Mouse (Mus musculus): ENCODE results near the gene Myh1. TPM values are rescaled to one million over a fixed set of nuclear protein-coding genes. Genes with fewer than 3 reads are reported as not detected.

The Myh1 gene
- 0.28 TPM in 1 of 2 replicates, not detected in the other for polyA plus RNA-seq (2011; ENCODE audit: insufficient read length, low read depth, missing spikeins)

- no peak within 1 kb of the TSS for H3K4me3 ChIP-seq (ENCODE audit: insufficient read depth, low read length)
- H3K27ac ChIP-seq (ENCODE audit: insufficient read depth, low read length) = no peak within 1 kb of the TSS
- TF ChIP-seq CTCF (IDR thresholded peaks at IDR 0.05; ENCODE audit: borderline replicate concordance, insufficient read depth, low read length) (no peak), POLR2A (IDR thresholded peaks at IDR 0.05; ENCODE audit: low read depth, low read length) (no peak)
- H3K4me1 ChIP-seq (ENCODE audit: control insufficient read depth, insufficient read depth, low read length) = peaks cover 2% of the 10 kb centered on the region; the same call in 1 of the 2 replicates
These were observed at the start of gene Myh1 for GRCm38 (mm10) chr11:67199752-67200151. Myh1 (plus strand) TSS chr11:67200052.

DNA sequence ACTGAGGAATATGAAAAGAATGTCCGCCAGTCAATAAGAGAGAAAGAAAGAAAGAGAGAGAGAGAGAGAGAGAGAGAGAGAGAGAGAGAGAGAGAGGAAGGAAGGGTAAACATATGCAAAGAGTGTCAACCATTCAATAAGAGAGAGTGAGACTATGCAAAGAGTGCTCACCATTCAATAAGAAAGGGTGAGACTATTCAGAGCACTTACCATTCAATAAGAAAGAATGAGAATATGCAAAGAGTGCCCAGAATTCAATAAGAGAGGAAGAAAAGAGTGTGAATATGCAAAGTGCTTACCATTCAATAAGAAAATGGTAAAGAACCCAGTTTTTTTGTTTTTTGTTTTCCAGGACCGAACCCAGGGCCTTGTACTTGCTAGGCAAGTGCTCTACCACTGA lies 49.6 kb upstream of the Myh1 start:
- TF ChIP-seq CTCF (IDR thresholded peaks at IDR 0.05; ENCODE audit: borderline replicate concordance, insufficient read depth, low read length) = no peak
- no peak for TF ChIP-seq POLR2A (IDR thresholded peaks at IDR 0.05; ENCODE audit: low read depth, low read length)
- no peak overlapping the region for H3K27ac ChIP-seq (ENCODE audit: insufficient read depth, low read length)
- H3K4me1 ChIP-seq (ENCODE audit: control insufficient read depth, insufficient read depth, low read length) = no peaks in the 10 kb centered on the region
- H3K4me3 ChIP-seq (ENCODE audit: insufficient read depth, low read length) = no peak overlapping the region

DNA sequence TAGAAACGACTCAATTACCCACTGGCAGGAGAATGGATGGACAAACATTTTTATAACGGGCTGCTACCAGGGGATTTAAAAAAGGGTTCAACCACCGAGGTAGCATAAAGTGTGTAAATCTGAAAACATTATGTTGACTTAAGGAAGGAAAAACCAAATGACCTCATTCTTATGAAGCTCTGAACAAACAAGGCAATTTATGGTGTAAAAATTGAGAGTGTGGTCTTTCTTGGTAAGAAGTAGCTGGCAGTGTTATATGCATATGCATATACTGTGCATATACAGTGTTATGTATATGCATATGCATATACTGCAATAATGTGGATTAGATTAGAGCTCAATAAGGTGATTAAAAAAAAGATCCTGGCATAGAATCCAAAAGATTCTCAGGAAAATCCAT lies 48.7 kb upstream of the Myh1 start:
- Histone ChIP-seq H3K4me3 (ENCODE audit: insufficient read depth, low read length) (no peak overlapping the region), H3K4me1 (ENCODE audit: control insufficient read depth, insufficient read depth, low read length) (no peaks in the 10 kb centered on the region)
- no peak for TF ChIP-seq CTCF (IDR thresholded peaks at IDR 0.05; ENCODE audit: borderline replicate concordance, insufficient read depth, low read length)
- TF ChIP-seq POLR2A (IDR thresholded peaks at IDR 0.05; ENCODE audit: low read depth, low read length) = no peak

GRCm38 (mm10) chr11:67151651-67152630 lies 47.9 kb upstream of the Myh1 start:
- no peak overlapping the region for H3K27ac ChIP-seq (ENCODE audit: insufficient read depth, low read length)
- H3K4me3 ChIP-seq (ENCODE audit: insufficient read depth, low read length) = no peak overlapping the region
- no peaks in the 10 kb centered on the region for H3K4me1 ChIP-seq (ENCODE audit: control insufficient read depth, insufficient read depth, low read length)
- TF ChIP-seq POLR2A (IDR thresholded peaks at IDR 0.05; ENCODE audit: low read depth, low read length) (no peak), CTCF (IDR thresholded peaks at IDR 0.05; ENCODE audit: borderline replicate concordance, insufficient read depth, low read length) (no peak)

More for the DNA sequence above, 48.7 kb upstream of the Myh1 start:
- no peak overlapping the region for H3K27ac ChIP-seq (ENCODE audit: insufficient read depth, low read length)

DNA sequence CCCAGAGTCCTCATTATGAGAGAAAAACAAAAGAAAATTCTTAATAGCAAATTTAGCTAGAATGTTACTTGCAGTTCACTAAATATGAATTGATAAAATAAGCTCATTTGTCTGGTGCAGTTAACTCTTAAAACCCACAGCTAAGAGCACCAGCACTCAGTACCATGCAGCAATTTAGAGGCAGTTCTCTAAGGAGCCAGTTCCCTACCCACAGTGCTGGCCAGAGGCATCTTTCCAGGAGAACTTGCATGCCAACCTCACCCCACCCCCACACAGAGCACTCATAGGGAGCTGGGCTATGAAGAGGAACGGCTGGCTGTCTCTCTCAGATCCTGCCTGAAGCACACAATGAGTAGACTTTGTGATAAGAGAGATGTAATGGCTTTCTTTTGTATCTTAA lies 46.7 kb upstream of the Myh1 start:
- Histone ChIP-seq H3K27ac (ENCODE audit: insufficient read depth, low read length) (no peak overlapping the region), H3K4me3 (ENCODE audit: insufficient read depth, low read length) (no peak overlapping the region), H3K4me1 (ENCODE audit: control insufficient read depth, insufficient read depth, low read length) (no peaks in the 10 kb centered on the region)
- no peak for TF ChIP-seq POLR2A (IDR thresholded peaks at IDR 0.05; ENCODE audit: low read depth, low read length)
- no peak for TF ChIP-seq CTCF (IDR thresholded peaks at IDR 0.05; ENCODE audit: borderline replicate concordance, insufficient read depth, low read length)

DNA sequence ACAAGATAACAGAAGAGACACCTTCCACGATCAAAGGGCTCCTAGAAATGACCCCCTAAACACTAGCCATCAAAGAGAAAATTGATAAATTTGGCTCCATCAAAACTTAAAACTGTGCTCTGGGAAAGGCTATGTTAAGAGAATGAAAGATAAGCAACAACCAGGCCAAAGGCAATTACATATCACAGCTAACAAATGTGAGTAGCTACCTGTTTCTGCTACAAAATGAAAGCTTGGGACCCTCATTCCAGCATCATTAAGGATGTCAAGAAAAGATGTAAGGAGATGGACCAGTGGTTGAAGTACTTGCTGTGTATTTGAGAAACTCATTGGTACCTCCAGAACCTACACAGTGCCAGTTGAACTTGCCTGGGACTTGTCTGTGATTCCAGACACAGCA lies 46.0 kb upstream of the Myh1 start:
- TF ChIP-seq POLR2A (IDR thresholded peaks at IDR 0.05; ENCODE audit: low read depth, low read length) (no peak), CTCF (IDR thresholded peaks at IDR 0.05; ENCODE audit: borderline replicate concordance, insufficient read depth, low read length) (no peak)
- Histone ChIP-seq H3K27ac (ENCODE audit: insufficient read depth, low read length) (no peak overlapping the region), H3K4me1 (ENCODE audit: control insufficient read depth, insufficient read depth, low read length) (no peaks in the 10 kb centered on the region), H3K4me3 (ENCODE audit: insufficient read depth, low read length) (no peak overlapping the region)

DNA sequence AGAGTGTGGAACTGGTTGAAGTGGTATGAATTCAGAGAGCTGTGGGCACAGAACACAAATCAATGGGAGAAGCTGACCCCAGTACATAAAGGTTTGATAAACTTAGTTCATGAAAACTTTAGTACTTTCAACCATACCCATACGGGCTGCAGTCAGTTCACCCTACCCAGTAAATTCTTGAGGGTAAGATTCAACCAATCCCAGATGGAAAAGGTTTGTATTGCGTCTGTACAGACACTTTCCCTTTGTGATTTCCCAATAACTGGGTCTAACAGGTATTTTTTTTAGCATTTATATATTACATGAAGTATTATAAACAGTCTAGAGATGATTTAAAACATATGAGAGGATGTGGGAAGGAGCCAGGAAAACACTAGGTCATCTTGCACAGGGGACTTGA lies 44.2 kb upstream of the Myh1 start:
- H3K27ac ChIP-seq (ENCODE audit: insufficient read depth, low read length) = no peak overlapping the region
- H3K4me3 ChIP-seq (ENCODE audit: insufficient read depth, low read length) = no peak overlapping the region
- TF ChIP-seq CTCF (IDR thresholded peaks at IDR 0.05; ENCODE audit: borderline replicate concordance, insufficient read depth, low read length) = no peak
- no peak for TF ChIP-seq POLR2A (IDR thresholded peaks at IDR 0.05; ENCODE audit: low read depth, low read length)
- H3K4me1 ChIP-seq (ENCODE audit: control insufficient read depth, insufficient read depth, low read length) = no peaks in the 10 kb centered on the region

- no peak overlapping the region for H3K27ac ChIP-seq (ENCODE audit: insufficient read depth, low read length)
- no peaks in the 10 kb centered on the region for H3K4me1 ChIP-seq (ENCODE audit: control insufficient read depth, insufficient read depth, low read length)
- TF ChIP-seq POLR2A (IDR thresholded peaks at IDR 0.05; ENCODE audit: low read depth, low read length) (no peak), CTCF (IDR thresholded peaks at IDR 0.05; ENCODE audit: borderline replicate concordance, insufficient read depth, low read length) (no peak)
- H3K4me3 ChIP-seq (ENCODE audit: insufficient read depth, low read length) = no peak overlapping the region
These were observed 39.7 kb upstream of the Myh1 start for GRCm38 (mm10) chr11:67160131-67160530.

GRCm38 (mm10) chr11:67163701-67164100 lies 36.2 kb upstream of the Myh1 start:
- TF ChIP-seq POLR2A (IDR thresholded peaks at IDR 0.05; ENCODE audit: low read depth, low read length) (no peak), CTCF (IDR thresholded peaks at IDR 0.05; ENCODE audit: borderline replicate concordance, insufficient read depth, low read length) (no peak)
- Histone ChIP-seq H3K27ac (ENCODE audit: insufficient read depth, low read length) (no peak overlapping the region), H3K4me1 (ENCODE audit: control insufficient read depth, insufficient read depth, low read length) (no peaks in the 10 kb centered on the region), H3K4me3 (ENCODE audit: insufficient read depth, low read length) (no peak overlapping the region)

DNA sequence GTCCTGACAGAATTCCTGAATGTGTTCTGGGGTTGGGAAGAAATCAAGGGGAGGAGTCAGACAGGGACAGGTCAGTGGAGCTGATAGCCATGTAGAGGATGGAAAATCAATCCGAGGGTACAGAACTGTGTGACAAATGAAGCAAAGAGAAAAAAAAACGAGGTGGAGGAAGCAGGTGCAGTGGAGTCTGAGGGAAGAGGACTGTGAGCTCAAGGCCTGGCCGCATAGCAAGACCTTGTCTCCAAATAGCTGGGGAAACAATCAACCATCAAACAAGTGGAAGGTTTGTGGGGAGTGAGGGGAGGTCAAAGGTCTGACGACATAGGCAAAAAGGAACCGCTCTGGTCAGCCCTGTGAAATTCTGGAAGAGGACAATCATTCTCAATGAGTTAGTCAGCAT lies 35.0 kb upstream of the Myh1 start:
- Histone ChIP-seq H3K4me3 (ENCODE audit: insufficient read depth, low read length) (no peak overlapping the region), H3K4me1 (ENCODE audit: control insufficient read depth, insufficient read depth, low read length) (no peaks in the 10 kb centered on the region), H3K27ac (ENCODE audit: insufficient read depth, low read length) (no peak overlapping the region)
- TF ChIP-seq POLR2A (IDR thresholded peaks at IDR 0.05; ENCODE audit: low read depth, low read length) (no peak), CTCF (IDR thresholded peaks at IDR 0.05; ENCODE audit: borderline replicate concordance, insufficient read depth, low read length) (no peak)

Data from embryonic fibroblast, embryonic 13.5 days (primary cell).